Mouse (Mus musculus): ENCODE results near the gene Slc5a4a. TPM values are rescaled to one million over a fixed set of nuclear protein-coding genes. Genes with fewer than 3 reads are reported as not detected.
A peak's percentile ranks its signal among the peaks of the same experiment; 100 is the strongest.

The Slc5a4a gene
- total and polyA plus RNA-seq, 3 experiments: not detected

GRCm38 (mm10) chr10:76136318-76136717 is 10.9 kb upstream of the Slc5a4a start:
- no peak overlapping the region for H3K4me2 ChIP-seq (ENCODE audit: insufficient read depth, low read depth, poor library complexity, severe bottlenecking)
- in situ Hi-C loops (cut with MboI; ENCODE audit: low pct_ligation_motif_present, low pct_unique_long_range_greater_than_20kb, low sequenced_read_pairs): no loop called here
- TF ChIP-seq RAD21 (IDR thresholded peaks at IDR 0.05; ENCODE audit: low read depth, low read length) (peak; percentile 48), CTCF (conservative IDR thresholded peaks at IDR 0.05 in 1 of 2, IDR thresholded peaks at IDR 0.05 in 1 of 2; ENCODE audit: low read depth in 2 of 2, low read length in 2 of 2) (peak in 1 of 2 experiments; percentile 55; a peak in 2 of 4 replicates), USF2 (conservative IDR thresholded peaks at IDR 0.05; ENCODE audit: low read depth, low read length) (no peak), ZMIZ1 (IDR thresholded peaks at IDR 0.05; ENCODE audit: low read depth, low read length) (no peak), NELFE (IDR thresholded peaks at IDR 0.05; ENCODE audit: low read depth, low read length) (no peak), HCFC1 (IDR thresholded peaks at IDR 0.05; ENCODE audit: low read depth, low read length) (no peak), SMC3 (IDR thresholded peaks at IDR 0.05; ENCODE audit: low read depth, low read length) (peak; percentile 32)
- no peak overlapping the region for H3K4me3 ChIP-seq (replicated peaks in 1 of 3; ENCODE audit: low read depth in 2 of 3, low read length in 2 of 3, poor library complexity in 1 of 3)
- H3K27ac ChIP-seq (ENCODE audit: insufficient read depth, low read depth): no peak overlapping the region
- no peaks in the 10 kb centered on the region for H3K36me3 ChIP-seq (replicated peaks in 1 of 2; ENCODE audit: control insufficient read depth in 1 of 2, insufficient read depth in 1 of 2, low read length in 1 of 2)
- DNase-seq (ENCODE audit: extremely low read depth): peak; percentile 12
- dilution Hi-C loops (cut with MboI; ENCODE audit: extremely low pct_ligation_motif_present, extremely low pct_unique_long_range_greater_than_20kb, low sequenced_read_pairs): no loop called here
- no peaks in the 10 kb centered on the region for H3K9me3 ChIP-seq (replicated peaks; ENCODE audit: low read length)
- no peaks in the 10 kb centered on the region for H3K79me2 ChIP-seq (replicated peaks; ENCODE audit: control insufficient read depth, extremely low read depth, insufficient read depth, poor library complexity, severe bottlenecking)
- H3K4me1 ChIP-seq (ENCODE audit: control insufficient read depth in 1 of 2, insufficient read depth in 2 of 2): no peaks in the 10 kb centered on the region
- no peak overlapping the region for H3K9ac ChIP-seq (ENCODE audit: insufficient read depth, low read depth)
- no peaks in the 10 kb centered on the region for H3K27me3 ChIP-seq (replicated peaks)

- no peaks in the 10 kb centered on the region for H3K4me1 ChIP-seq (ENCODE audit: control insufficient read depth in 1 of 2, insufficient read depth in 2 of 2)
- TF ChIP-seq ZMIZ1 (IDR thresholded peaks at IDR 0.05; ENCODE audit: low read depth, low read length) (no peak), EP300 (IDR thresholded peaks at IDR 0.05; ENCODE audit: low read length) (no peak), KAT2A (IDR thresholded peaks at IDR 0.05; ENCODE audit: insufficient replicate concordance, low read length) (no peak), JUND (conservative IDR thresholded peaks at IDR 0.05; ENCODE audit: low read depth, low read length) (no peak), ZKSCAN1 (IDR thresholded peaks at IDR 0.05; ENCODE audit: borderline replicate concordance, low read depth, low read length) (no peak), CHD1 (IDR thresholded peaks at IDR 0.05; ENCODE audit: low read depth, low read length) (no peak), ELF1 (IDR thresholded peaks at IDR 0.05; ENCODE audit: low read depth, low read length) (no peak), POLR2AphosphoS2 (IDR thresholded peaks at IDR 0.05; ENCODE audit: low read depth, low read length) (no peak), HCFC1 (IDR thresholded peaks at IDR 0.05; ENCODE audit: low read depth, low read length) (no peak), TBP (conservative IDR thresholded peaks at IDR 0.05; ENCODE audit: low read depth, low read length) (no peak), NELFE (IDR thresholded peaks at IDR 0.05; ENCODE audit: low read depth, low read length) (no peak), MYC (IDR thresholded peaks at IDR 0.05; ENCODE audit: low read depth, low read length) (no peak), USF1 (IDR thresholded peaks at IDR 0.05; ENCODE audit: low read depth, low read length) (no peak), RAD21 (IDR thresholded peaks at IDR 0.05; ENCODE audit: low read depth, low read length) (no peak), SMC3 (IDR thresholded peaks at IDR 0.05; ENCODE audit: low read depth, low read length) (no peak)
- in situ Hi-C loops (cut with MboI; ENCODE audit: low pct_ligation_motif_present, low pct_unique_long_range_greater_than_20kb, low sequenced_read_pairs): no loop called here
- peaks cover 4% of the 10 kb centered on the region for H3K27me3 ChIP-seq (replicated peaks)
- no peak for DNase-seq (ENCODE audit: extremely low read depth)
- no peak overlapping the region for H3K4me2 ChIP-seq (ENCODE audit: insufficient read depth, low read depth, poor library complexity, severe bottlenecking)
- H3K9me3 ChIP-seq (replicated peaks; ENCODE audit: low read length): no peaks in the 10 kb centered on the region
- dilution Hi-C loops (cut with MboI; ENCODE audit: extremely low pct_ligation_motif_present, extremely low pct_unique_long_range_greater_than_20kb, low sequenced_read_pairs): no loop called here
- no peaks in the 10 kb centered on the region for H3K79me2 ChIP-seq (replicated peaks; ENCODE audit: control insufficient read depth, extremely low read depth, insufficient read depth, poor library complexity, severe bottlenecking)
- no peak overlapping the region for H3K27ac ChIP-seq (ENCODE audit: insufficient read depth, low read depth)
- no peak overlapping the region for H3K9ac ChIP-seq (ENCODE audit: insufficient read depth, low read depth)
- no peaks in the 10 kb centered on the region for H3K36me3 ChIP-seq (replicated peaks in 1 of 2; ENCODE audit: control insufficient read depth in 1 of 2, insufficient read depth in 1 of 2, low read length in 1 of 2)
- no peak overlapping the region for H3K4me3 ChIP-seq (replicated peaks in 1 of 3; ENCODE audit: low read depth in 2 of 3, low read length in 2 of 3, poor library complexity in 1 of 3)
These were observed 405 bp upstream of the Slc5a4a start for GRCm38 (mm10) chr10:76146846-76147245.

Data from CH12.LX (cell line).